Mouse (Mus musculus) kidney, postnatal 14 days (tissue): ENCODE measurements at regions not wholly inside any gene's neighbourhood (a gene's known extent, or its start where the extent isn't known, plus 50 kb on each side); places are given as distances from the start of the nearest gene placed in this dataset.
A peak's percentile ranks its signal among the peaks of the same experiment; 100 is the strongest.
"Not testable (repeated sequence)": the region's sequence is repeated elsewhere in the genome, so short reads cannot be mapped to it uniquely, and the experiment has no call there.

Experiments
- DNase-seq: peaks from one replicate; pipeline ENCODE4 v3.0.0; 2022; ENCODE audit warnings: mixed read lengths

- no peak for DNase-seq
Measured at GRCm38 (mm10) chr12:27960064-27960463, 592.1 kb downstream of the Dcdc2c start.

- DNase-seq = no peak
Measured at GRCm38 (mm10) chr12:27947646-27948045, 604.6 kb downstream of the Dcdc2c start.

GRCm38 (mm10) chr12:27946866-27947459 lies 604.6 kb upstream of the Sox11 start:
- DNase-seq = peak; percentile 12

- DNase-seq = no peak
Measured at GRCm38 (mm10) chr12:27945411-27945810, 603.0 kb upstream of the Sox11 start.

- DNase-seq = no peak
Measured at GRCm38 (mm10) chr12:27941053-27941452, 598.7 kb upstream of the Sox11 start.

- no peak for DNase-seq
Measured at GRCm38 (mm10) chr12:27932382-27933140, 590.2 kb upstream of the Sox11 start.

GRCm38 (mm10) chr12:27928366-27928963 lies 586.1 kb upstream of the Sox11 start:
- DNase-seq = peak; percentile 21

GRCm38 (mm10) chr12:27926730-27927129 lies 584.4 kb upstream of the Sox11 start:
- no peak for DNase-seq

- DNase-seq = no peak
Measured at GRCm38 (mm10) chr12:27920607-27921006, 578.2 kb upstream of the Sox11 start.

- peak; percentile 36 for DNase-seq
Measured at GRCm38 (mm10) chr12:27916401-27916920, 574.1 kb upstream of the Sox11 start.

- no peak for DNase-seq
Measured at GRCm38 (mm10) chr12:27909417-27910100, 567.2 kb upstream of the Sox11 start.

- not testable (repeated sequence) for DNase-seq
Measured at GRCm38 (mm10) chr12:27896682-27897081, 554.3 kb upstream of the Sox11 start.

- DNase-seq = peak; percentile 2
Measured at GRCm38 (mm10) chr12:27881720-27882119, 539.3 kb upstream of the Sox11 start.

GRCm38 (mm10) chr12:27866421-27866820 lies 524.0 kb upstream of the Sox11 start:
- DNase-seq = no peak

- peak; percentile 24 for DNase-seq
Measured at GRCm38 (mm10) chr12:27849537-27849936, 507.2 kb upstream of the Sox11 start.

GRCm38 (mm10) chr12:27849099-27849498 lies 506.7 kb upstream of the Sox11 start:
- peak; percentile 24 for DNase-seq

- no peak for DNase-seq
Measured at GRCm38 (mm10) chr12:27848141-27848540, 505.8 kb upstream of the Sox11 start.

GRCm38 (mm10) chr12:27847397-27847796 lies 505.0 kb upstream of the Sox11 start:
- no peak for DNase-seq

- DNase-seq = no peak
Measured at GRCm38 (mm10) chr12:27844958-27845357, 502.6 kb upstream of the Sox11 start.

GRCm38 (mm10) chr12:27838955-27839354 lies 496.6 kb upstream of the Sox11 start:
- DNase-seq = no peak

GRCm38 (mm10) chr12:27838384-27838783 lies 496.0 kb upstream of the Sox11 start:
- DNase-seq = no peak

GRCm38 (mm10) chr12:27826208-27826607 lies 483.8 kb upstream of the Sox11 start:
- DNase-seq = no peak

GRCm38 (mm10) chr12:27823392-27823791 lies 481.0 kb upstream of the Sox11 start:
- DNase-seq = no peak
